Mouse (Mus musculus) forebrain, embryonic 10.5 days (tissue): ENCODE data around the gene Spem2. TPM values are rescaled to one million over a fixed set of nuclear protein-coding genes. Genes with fewer than 3 reads are reported as not detected.
A peak's percentile ranks its signal among the peaks of the same experiment; 100 is the strongest.
"Not testable (repeated sequence)": the region's sequence is repeated elsewhere in the genome, so short reads cannot be mapped to it uniquely, and the experiment has no call there.

ENCODE experiments used
- DNase-seq: peaks from one replicate; pipeline ENCODE4 v3.0.0-alpha.2; 2017; ENCODE audit warnings: low spot score; ENCODE audit errors: extremely low spot score
- H3K27ac ChIP-seq: fragments of 300-500 bp; sonication (generic); 2 replicates; pipeline ENCODE4 v1.5.1; 2016; ENCODE audit warnings: mild to moderate bottlenecking
- H3K27me3 ChIP-seq: fragments of 300-500 bp; sonication (generic); 2 replicates; pipeline ENCODE4 v1.6.1; 2016; ENCODE audit warnings: mild to moderate bottlenecking; ENCODE audit not compliant: poor library complexity, severe bottlenecking
- H3K36me3 ChIP-seq: fragments of 300-500 bp; sonication (generic); replicated peaks from 2 replicates; pipeline ENCODE4 v1.6.1; 2016; ENCODE audit warnings: mild to moderate bottlenecking, moderate library complexity
- H3K4me1 ChIP-seq: fragments of 300-500 bp; sonication (generic); 2 replicates; pipeline ENCODE4 v1.6.1; 2016
- H3K4me3 ChIP-seq: fragments of 300-500 bp; sonication (generic); 2 replicates; pipeline ENCODE4 v1.5.1; 2016; ENCODE audit warnings: mild to moderate bottlenecking, moderate library complexity
- H3K9me3 ChIP-seq: fragments of 300-500 bp; sonication (generic); 2 replicates; pipeline ENCODE4 v1.6.1; 2016; ENCODE audit warnings: mild to moderate bottlenecking, moderate library complexity
- WGBS: fragments of 180-500 bp; shearing (Covaris S2); methylation state at CpG from one replicate; pipeline ENCODE4 v1.1.7; 2016; 5-methylcytosine and 5-hydroxymethylcytosine counted together
- polyA plus RNA-seq: library from polyadenylated mRNA; unstranded; fragments of >200 nt; fragmentation: Nextera tagmentation; extraction: Ambion mirVana; gene quantifications from 2 replicates; pipeline ENCODE4 v1.2.1, GENCODE M21; 2016

Gene Spem2
- not detected in 2 replicates for polyA plus RNA-seq

- 80% methylated on average over 2 of the region's 2 CpGs for WGBS
- no peak within 1 kb of the TSS for H3K4me3 ChIP-seq
- DNase-seq, result no peak
- H3K27ac ChIP-seq, result no peak within 1 kb of the TSS
- no peaks in the 10 kb centered on the region for H3K36me3 ChIP-seq
- H3K4me1 ChIP-seq, result no peaks in the 10 kb centered on the region
- no peaks in the 10 kb centered on the region for H3K27me3 ChIP-seq
- H3K9me3 ChIP-seq, result peaks cover 19% of the 10 kb centered on the region
Observed at GRCm38 (mm10) chr11:69818365-69818764, at the start of gene Spem2. TSS of gene Spem2 (minus strand) at chr11:69818465.

DNA sequence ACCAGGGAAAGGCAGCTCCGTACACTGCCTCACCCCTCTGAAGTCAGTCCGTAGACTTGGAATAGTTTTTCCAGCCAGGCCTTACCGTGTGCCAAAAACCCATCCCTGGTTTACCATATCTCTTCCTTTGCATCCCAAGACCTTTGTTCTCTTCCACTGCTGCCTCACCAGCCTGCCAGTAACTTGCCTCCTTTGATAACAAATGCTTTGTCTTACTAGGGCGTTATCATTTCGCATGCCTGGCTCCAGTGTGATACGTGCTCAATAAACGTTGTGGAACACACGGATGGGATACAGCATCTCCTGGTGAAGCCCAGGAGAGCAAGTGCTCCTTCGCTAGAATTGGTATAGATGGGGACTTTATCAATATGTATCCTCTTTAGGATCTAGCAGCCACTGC is 49.1 kb upstream of the Spem2 start:
- Histone ChIP-seq H3K4me1 (peaks cover 3% of the 10 kb centered on the region; the same call in 1 of the 2 replicates), H3K27ac (no peak overlapping the region), H3K27me3 (no peaks in the 10 kb centered on the region), H3K4me3 (no peak overlapping the region), H3K9me3 (no peaks in the 10 kb centered on the region), H3K36me3 (no peaks in the 10 kb centered on the region)
- WGBS, result 73% methylated on average over 9 of the region's 9 CpGs
- DNase-seq, result no peak

GRCm38 (mm10) chr11:69865561-69865960 is 47.3 kb upstream of the Spem2 start:
- Histone ChIP-seq H3K4me3 (no peak overlapping the region), H3K27me3 (no peaks in the 10 kb centered on the region), H3K4me1 (peaks cover 3% of the 10 kb centered on the region; the same call in 1 of the 2 replicates), H3K27ac (no peak overlapping the region), H3K9me3 (no peaks in the 10 kb centered on the region), H3K36me3 (no peaks in the 10 kb centered on the region)
- DNase-seq, result no peak
- WGBS, result 89% methylated on average over 9 of the region's 9 CpGs

DNA sequence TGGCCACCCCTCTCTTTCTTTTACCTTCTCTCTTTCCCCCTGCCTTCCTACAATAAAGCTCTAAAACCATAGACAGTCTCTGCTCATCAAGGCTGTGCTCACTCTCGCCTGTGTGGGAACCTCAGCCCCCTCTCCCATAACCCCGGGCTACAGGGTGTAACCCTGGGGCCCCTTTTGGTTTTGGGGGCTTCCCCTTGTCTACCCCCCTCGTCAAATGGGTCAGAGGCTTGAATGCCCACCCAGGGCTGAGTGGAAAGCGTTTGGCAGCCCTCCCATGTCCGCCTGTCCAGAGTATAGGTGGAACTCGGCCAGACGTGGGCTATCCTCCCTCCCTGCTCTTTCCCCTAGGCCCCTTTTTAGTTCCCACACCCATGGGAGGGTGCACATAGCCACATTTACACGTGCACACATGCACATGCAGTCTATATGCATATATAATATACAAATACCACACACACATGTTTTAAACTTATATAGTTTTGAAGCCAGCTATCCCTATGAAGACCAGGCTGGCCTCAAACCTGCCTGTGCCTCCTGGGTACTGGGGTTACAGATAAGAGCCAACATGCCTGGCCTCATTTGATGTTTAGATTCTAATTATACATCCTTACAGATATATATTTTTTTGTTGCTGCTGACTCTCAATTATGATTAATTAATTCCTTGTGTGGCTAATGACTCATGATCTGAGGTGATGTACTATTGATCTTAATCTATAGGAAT is 46.0 kb upstream of the Spem2 start:
- Histone ChIP-seq H3K4me3 (no peak overlapping the region), H3K9me3 (no peaks in the 10 kb centered on the region), H3K4me1 (peaks cover 3% of the 10 kb centered on the region; the same call in 1 of the 2 replicates), H3K27ac (peak overlapping the region; percentile 3; the same call in 1 of the 2 replicates), H3K27me3 (peaks cover 11% of the 10 kb centered on the region), H3K36me3 (no peaks in the 10 kb centered on the region)
- DNase-seq, result no peak
- WGBS, result 65% methylated on average over 8 of the region's 8 CpGs

DNA sequence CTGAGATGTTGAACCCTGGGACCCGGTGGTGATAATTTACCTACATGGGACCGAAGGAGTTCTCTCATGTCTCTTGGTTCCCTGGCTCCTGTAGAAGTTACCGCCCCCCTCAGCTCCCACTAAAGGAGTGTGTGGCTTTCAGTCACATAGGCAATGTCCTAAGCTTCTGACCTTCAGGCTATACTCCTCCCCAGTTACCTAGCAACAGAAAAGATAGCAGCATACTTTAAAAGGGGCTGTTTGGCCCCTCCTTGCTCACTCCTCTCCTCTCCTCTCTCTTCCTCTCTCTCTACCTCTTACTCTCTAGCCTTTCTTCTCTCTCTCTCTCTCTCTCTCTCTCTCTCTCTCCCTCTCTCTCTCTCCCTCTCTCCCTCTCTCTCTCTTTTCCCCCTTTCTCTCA is 45.5 kb upstream of the Spem2 start:
- not testable (repeated sequence) for H3K9me3 ChIP-seq, DNase-seq, H3K4me1 ChIP-seq, H3K4me3 ChIP-seq, H3K36me3 ChIP-seq, H3K27ac ChIP-seq
- WGBS, result 85% methylated on average over 3 of the region's 3 CpGs
- peaks cover 17% of the 10 kb centered on the region for H3K27me3 ChIP-seq

GRCm38 (mm10) chr11:69858113-69858998 is 40.1 kb upstream of the Spem2 start, which contains the start of gene Tnk1:
TSS of gene Tnk1 (minus strand) at chr11:69858730.
- DNase-seq, result no peak

GRCm38 (mm10) chr11:69855347-69855746 is 37.1 kb upstream of the Spem2 start:
- no peaks in the 10 kb centered on the region for H3K9me3 ChIP-seq
- H3K4me3 ChIP-seq, result peak overlapping the region; percentile 23
- H3K4me1 ChIP-seq, result peaks cover 37% of the 10 kb centered on the region
- 21% methylated on average over 16 of the region's 16 CpGs for WGBS
- peaks cover 26% of the 10 kb centered on the region for H3K36me3 ChIP-seq
- H3K27me3 ChIP-seq, result peaks cover 49% of the 10 kb centered on the region
- peak overlapping the region; percentile 72 for H3K27ac ChIP-seq
- peak; percentile 66 for DNase-seq

More at GRCm38 (mm10) chr11:69858113-69858998, 40.1 kb upstream of the Spem2 start, which contains the start of gene Tnk1:
- no peaks in the 10 kb centered on the region for H3K36me3 ChIP-seq
- no peaks in the 10 kb centered on the region for H3K9me3 ChIP-seq
- 17% methylated on average over 30 of the region's 30 CpGs for WGBS
- H3K4me1 ChIP-seq, result peaks cover 26% of the 10 kb centered on the region
- H3K27me3 ChIP-seq, result peaks cover 50% of the 10 kb centered on the region
- peak within 1 kb of the TSS; percentile 33 for H3K4me3 ChIP-seq
- peak within 1 kb of the TSS; percentile 35; the same call in 1 of the 2 replicates for H3K27ac ChIP-seq

DNA sequence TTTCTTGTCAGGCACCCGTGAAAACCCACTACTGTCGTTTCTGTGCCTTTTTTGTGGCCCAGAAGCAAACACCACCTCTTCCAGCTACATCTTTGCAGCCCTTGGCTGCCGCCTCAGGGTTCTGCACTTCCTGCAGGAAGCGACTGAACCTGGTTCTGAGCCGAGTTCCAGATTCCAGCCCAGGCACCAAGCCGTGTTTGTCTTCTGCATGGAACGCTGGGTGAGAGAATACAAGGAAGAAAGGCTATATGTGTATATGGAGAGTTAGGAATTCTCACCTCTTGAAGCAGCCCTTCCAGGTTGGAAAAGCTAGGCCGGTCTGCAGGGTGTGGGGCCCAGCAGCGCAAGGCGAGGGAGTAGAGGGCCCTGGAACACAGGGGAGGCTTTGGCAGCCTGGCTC is 36.4 kb upstream of the Spem2 start:
- no peak for DNase-seq
- Histone ChIP-seq H3K4me1 (peaks cover 39% of the 10 kb centered on the region), H3K4me3 (peak overlapping the region; percentile 23; the same call in 1 of the 2 replicates), H3K36me3 (peaks cover 33% of the 10 kb centered on the region), H3K27me3 (peaks cover 43% of the 10 kb centered on the region), H3K9me3 (no peaks in the 10 kb centered on the region), H3K27ac (peak overlapping the region; percentile 72)
- WGBS, result 88% methylated on average over 10 of the region's 10 CpGs

- Histone ChIP-seq H3K4me1 (peaks cover 39% of the 10 kb centered on the region), H3K36me3 (peaks cover 40% of the 10 kb centered on the region), H3K4me3 (no peak overlapping the region), H3K27me3 (peaks cover 36% of the 10 kb centered on the region), H3K9me3 (no peaks in the 10 kb centered on the region), H3K27ac (peak overlapping the region; percentile 56)
- no peak for DNase-seq
- 80% methylated on average over 7 of the region's 7 CpGs for WGBS
Observed at GRCm38 (mm10) chr11:69853994-69854393, 35.7 kb upstream of the Spem2 start.

- Histone ChIP-seq H3K9me3 (no peaks in the 10 kb centered on the region), H3K4me3 (no peak overlapping the region), H3K27me3 (peaks cover 3% of the 10 kb centered on the region; the same call in 1 of the 2 replicates), H3K27ac (no peak overlapping the region), H3K4me1 (peaks cover 57% of the 10 kb centered on the region), H3K36me3 (peaks cover 55% of the 10 kb centered on the region)
- 83% methylated on average over 8 of the region's 8 CpGs for WGBS
- DNase-seq, result no peak
Observed at GRCm38 (mm10) chr11:69850754-69851153, 32.5 kb upstream of the Spem2 start.

GRCm38 (mm10) chr11:69849884-69850283 is 31.6 kb upstream of the Spem2 start:
- 92% methylated on average over 15 of the region's 15 CpGs for WGBS
- Histone ChIP-seq H3K36me3 (peaks cover 55% of the 10 kb centered on the region), H3K27me3 (no peaks in the 10 kb centered on the region), H3K4me3 (no peak overlapping the region), H3K4me1 (peaks cover 56% of the 10 kb centered on the region), H3K27ac (no peak overlapping the region), H3K9me3 (no peaks in the 10 kb centered on the region)
- DNase-seq, result no peak

- no peak overlapping the region for H3K4me3 ChIP-seq
- H3K27ac ChIP-seq, result no peak overlapping the region
- 88% methylated on average over 9 of the region's 9 CpGs for WGBS
- H3K9me3 ChIP-seq, result no peaks in the 10 kb centered on the region
- H3K4me1 ChIP-seq, result peaks cover 56% of the 10 kb centered on the region
- no peak for DNase-seq
- no peaks in the 10 kb centered on the region for H3K27me3 ChIP-seq
- H3K36me3 ChIP-seq, result peaks cover 55% of the 10 kb centered on the region
Observed at GRCm38 (mm10) chr11:69849128-69849527, 30.9 kb upstream of the Spem2 start.
